Comparison of ENCODE assay signal across 17 mouse cellular contexts in genomic region chr14:33380830-33381457, GRCm38 (mm10).
DNase-seq lines count a peak whose midpoint lies in the region.
"Had no signal": no experiment of that assay in that cellular context is flagged by ENCODE, and none has a peak within 500 bp of the region (broad histone marks: within the 10 kb centered on the region; RNA-seq: fewer than 3 reads in every experiment).

No protein-coding gene starts in this region.

- DNase-seq in adipocyte (ENCODE audit: low spot score), result peak; percentile 26
- peak; percentile 83 for DNase-seq in brain, adult 2 months (ENCODE audit: low read depth, low spot score)
- DNase-seq in cerebellum, adult 8-10 months, result peak; percentile 54
- DNase-seq in cerebellum, postnatal 25 days, result peak; percentile 63 to 79
- no peak for DNase-seq in ovary, postnatal 10 days (ENCODE audit: low spot score)
- no peak for DNase-seq in yolk sac, embryonic 10.5 days (ENCODE audit: low spot score)
- no peak for DNase-seq in lung, postnatal 36 days
- DNase-seq: adrenal gland, adult 2 months; adrenal gland, postnatal 36 days; B cell, adult 2 months; forebrain, postnatal 0 days; gastrocnemius, postnatal 14 days; heart, adult 11 months; kidney, adult 2 months; layer of hippocampus, adult 9-11 months; lung, embryonic 14.5 days; lung, postnatal 14 days had no signal

Comparison
In these comparisons a context has a peak if more than half of its experiments do, and no peak if none do; other contexts are left out.
1. DNase-seq: peak in adipocyte (single experiment), brain, adult 2 months (single experiment), cerebellum, adult 8-10 months (single experiment) and cerebellum, postnatal 25 days (2 of 2); none in ovary, postnatal 10 days (single experiment), yolk sac, embryonic 10.5 days (single experiment) and lung, postnatal 36 days (single experiment).